Mouse (Mus musculus) gastrocnemius, postnatal 10 days (tissue): Measurements from ENCODE around the gene Sec24b. TPM values are rescaled to one million over a fixed set of nuclear protein-coding genes. Genes with fewer than 3 reads are reported as not detected.

Experiments used
- total RNA-seq, 2 experiments: library from RNA; stranded (reverse); gene quantifications; 2 replicates each; pipeline ENCODE4 v1.2.3; 2021

The Sec24b gene
- total RNA-seq, 2 experiments from 2014 or later: 21.4 to 33.1 TPM

Other genes starting within 250 kb of the Sec24b start
- gene Rrh, start 239.0 kb downstream of the Sec24b start, total RNA-seq: under 1 TPM; 0.07 to 0.27 TPM
- gene Gar1, start 230.2 kb downstream of the Sec24b start, total RNA-seq: 10 to 100 TPM; 27.0 to 34.6 TPM
- under 1 TPM in 1 of 2 experiments, not detected in 1; 0.47 TPM for gene Cfi, start 225.7 kb downstream of the Sec24b start, total RNA-seq
- gene Pla2g12a, start 182.9 kb downstream of the Sec24b start, total RNA-seq: 10 to 100 TPM; 18.4 to 22.9 TPM
- gene Casp6, start 160.1 kb downstream of the Sec24b start, total RNA-seq: 1 to 10 TPM; 5.6 to 8.2 TPM
- gene Mcub, start 91.3 kb downstream of the Sec24b start, total RNA-seq: 1 to 10 TPM in 1 of 2 experiments, under 1 TPM in 1; 0.95 to 1.2 TPM
- 1 to 10 TPM; 1.0 to 2.1 TPM for gene Col25a1, start 69.9 kb upstream of the Sec24b start, total RNA-seq